Mouse (Mus musculus): Measurements from ENCODE around the gene Ifna4.

DNA sequence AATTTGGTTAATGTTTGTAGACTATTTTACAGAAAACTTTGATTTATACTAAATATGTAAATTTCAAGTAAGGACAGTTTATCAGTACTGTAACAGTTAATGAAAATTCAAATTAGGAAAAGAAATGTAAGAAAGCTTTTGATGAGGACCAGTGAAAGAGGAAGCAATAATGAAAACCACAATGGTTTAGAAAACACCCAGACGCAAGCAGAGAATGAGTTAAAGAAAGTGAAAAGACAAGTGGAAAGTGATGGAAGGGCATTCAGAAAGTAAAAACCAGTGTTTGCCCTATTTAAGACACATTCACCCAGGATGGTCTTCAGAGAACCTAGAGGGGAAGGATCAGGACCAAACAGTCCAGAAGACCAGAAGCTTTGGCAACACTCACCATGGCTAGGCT is 8.0 kb downstream of the Ifna4 start, which contains the start of gene Ifna1:
- TF ChIP-seq CTCF (IDR thresholded peaks at IDR 0.05) = no peak
- no peak for TF ChIP-seq EP300 (IDR thresholded peaks at IDR 0.05; ENCODE audit: insufficient read depth, low read depth, low read length)

All from heart, adult 2 months (tissue).